Mouse (Mus musculus) heart, adult 2 months (tissue): Measurements from ENCODE around the gene Slc38a1. TPM values are rescaled to one million over a fixed set of nuclear protein-coding genes. Genes with fewer than 3 reads are reported as not detected.

Experiments used
- DNase-seq, 2 experiments: peaks; one replicate each; pipeline ENCODE4 v3.0.0; 2021
- H3K27ac ChIP-seq: fragments of 200-600 bp; 2 replicates; pipeline ENCODE4 v1.8.1; 2022
- H3K27me3 ChIP-seq: fragments of 200-500 bp; 2 replicates; pipeline ENCODE4 v1.6.1; 2012; ENCODE audit warnings: mild to moderate bottlenecking, low read length, inconsistent platforms, mixed read lengths; ENCODE audit not compliant: control insufficient read depth, insufficient read depth
- H3K36me3 ChIP-seq: fragments of 200-500 bp; 2 replicates; pipeline ENCODE4 v1.6.1; 2012; ENCODE audit warnings: low read length, inconsistent platforms; ENCODE audit not compliant: control insufficient read depth, insufficient read depth
- H3K4me1 ChIP-seq: fragments of 200-500 bp; 2 replicates; pipeline ENCODE4 v1.6.1; 2011; ENCODE audit warnings: low read length; ENCODE audit not compliant: control insufficient read depth, insufficient read depth
- H3K4me3 ChIP-seq: fragments of 200-600 bp; 2 replicates; pipeline ENCODE4 v1.8.1; 2022
- H3K79me2 ChIP-seq: fragments of 200-500 bp; replicated peaks from 2 replicates; pipeline ENCODE4 v1.6.1; 2012; ENCODE audit warnings: mild to moderate bottlenecking, inconsistent platforms, low read length, moderate library complexity, mixed read lengths; ENCODE audit not compliant: control insufficient read depth, insufficient read depth
- H3K9ac ChIP-seq: fragments of 200-500 bp; 2 replicates; pipeline ENCODE4 v1.6.1; 2012; ENCODE audit warnings: low read depth, mild to moderate bottlenecking, control low read depth, inconsistent platforms, low read length, mixed read lengths
- CTCF ChIP-seq: fragments of 200-600 bp; IDR thresholded peaks from 2 replicates; pipeline ENCODE4 v1.8.1; 2022; ENCODE audit warnings: antibody characterized with exemption, mild to moderate bottlenecking, moderate library complexity
- EP300 ChIP-seq: fragments of 200-500 bp; IDR thresholded peaks from 2 replicates; pipeline ENCODE4 v1.6.1; 2011; ENCODE audit warnings: low read depth, low read length, control low read depth; ENCODE audit not compliant: insufficient read depth
- POLR2A ChIP-seq: fragments of 200-500 bp; IDR thresholded peaks from 2 replicates; pipeline ENCODE4 v1.6.1; 2011; ENCODE audit warnings: mild to moderate bottlenecking, low read depth, low read length, control low read depth; ENCODE audit not compliant: insufficient read depth
- WGBS: fragments of 180-500 bp; shearing (Covaris S2); methylation state at CpG from one replicate; pipeline ENCODE4 v1.1.7; 2018; 5-methylcytosine and 5-hydroxymethylcytosine counted together
- intact Hi-C: fragments of 180-260 bp; cut with DNase I; formaldehyde crosslinking; loops from one replicate; pipeline ENCODE4 v1.15.1; 2025
- polyA plus RNA-seq: library from polyadenylated mRNA; depleted of rRNA; stranded (reverse); fragments of >200 nt; gene quantifications from 2 replicates; pipeline ENCODE4 v1.2.3, GENCODE M21; 2012
- total RNA-seq, 2 experiments: library from RNA; stranded (reverse); gene quantifications; 2 replicates each; pipeline ENCODE4 v1.2.3; 2021

Slc38a1 gene
- total and polyA plus RNA-seq, 3 experiments, result 11.8 to 12.8 (median 12.7) TPM

GRCm38 (mm10) chr15:96576998-96577397 is 65.7 kb downstream of the Slc38a1 start:
- intact Hi-C loops, result no loop called here
- Histone ChIP-seq H3K27me3 (no peaks in the 10 kb centered on the region), H3K9ac (no peak overlapping the region), H3K79me2 (no peaks in the 10 kb centered on the region), H3K4me1 (no peaks in the 10 kb centered on the region), H3K36me3 (no peaks in the 10 kb centered on the region), H3K4me3 (no peak overlapping the region), H3K27ac (no peak overlapping the region)
- TF ChIP-seq POLR2A, result no peak
- no peak for DNase-seq
- WGBS, result 97% methylated on average over 5 of the region's 5 CpGs

- TF ChIP-seq POLR2A (no peak), EP300 (no peak), CTCF (no peak)
- intact Hi-C loops, result loop anchor here (5.0 kb wide), 1 partner anchor 73 kb away; the partner anchor contains the start of gene Slc38a1
- peaks cover 4% of the 10 kb centered on the region for H3K4me1 ChIP-seq
- no peaks in the 10 kb centered on the region for H3K27me3 ChIP-seq
- H3K79me2 ChIP-seq, result no peaks in the 10 kb centered on the region
- DNase-seq, result no peak
- no peak overlapping the region; the same call in 1 of the 2 replicates for H3K27ac ChIP-seq
- H3K36me3 ChIP-seq, result no peaks in the 10 kb centered on the region; the same call in 1 of the 2 replicates
- 53% methylated on average over 2 of the region's 2 CpGs for WGBS
- H3K4me3 ChIP-seq, result no peak overlapping the region
- no peak overlapping the region for H3K9ac ChIP-seq
Measured at GRCm38 (mm10) chr15:96568983-96569363, 73.7 kb downstream of the Slc38a1 start.

- Histone ChIP-seq H3K9ac (no peak overlapping the region), H3K4me1 (peaks cover 4% of the 10 kb centered on the region), H3K79me2 (no peaks in the 10 kb centered on the region), H3K36me3 (no peaks in the 10 kb centered on the region; the same call in 1 of the 2 replicates), H3K27ac (peak overlapping the region; percentile 40), H3K27me3 (no peaks in the 10 kb centered on the region), H3K4me3 (no peak overlapping the region)
- intact Hi-C loops, result loop anchor here (5.0 kb wide), 1 partner anchor 74 kb away; the partner anchor contains the start of gene Slc38a1
- TF ChIP-seq POLR2A (no peak), EP300 (no peak), CTCF (no peak)
- 39% methylated on average over 13 of the region's 13 CpGs for WGBS
- peak; percentile 38 to 50 for DNase-seq
Measured at GRCm38 (mm10) chr15:96568271-96568982, 74.3 kb downstream of the Slc38a1 start.

GRCm38 (mm10) chr15:96566850-96567271 is 75.9 kb downstream of the Slc38a1 start:
- intact Hi-C loops, result loop anchor here (5.0 kb wide), 1 partner anchor 75 kb away; the partner anchor contains the start of gene Slc38a1
- no peaks in the 10 kb centered on the region; the same call in 1 of the 2 replicates for H3K36me3 ChIP-seq
- peaks cover 4% of the 10 kb centered on the region for H3K4me1 ChIP-seq
- no peaks in the 10 kb centered on the region for H3K79me2 ChIP-seq
- H3K27me3 ChIP-seq, result no peaks in the 10 kb centered on the region
- H3K9ac ChIP-seq, result no peak overlapping the region
- no peak overlapping the region for H3K27ac ChIP-seq
- peak overlapping the region; percentile 24 for H3K4me3 ChIP-seq
- TF ChIP-seq CTCF (peak; percentile 43), POLR2A (no peak), EP300 (no peak)
- peak; percentile 56 to 61 for DNase-seq
- WGBS, result 24% methylated on average over 14 of the region's 14 CpGs

- intact Hi-C loops, result no loop called here
- Histone ChIP-seq H3K4me1 (peaks cover 4% of the 10 kb centered on the region), H3K27me3 (no peaks in the 10 kb centered on the region), H3K9ac (no peak overlapping the region), H3K36me3 (no peaks in the 10 kb centered on the region), H3K4me3 (no peak overlapping the region), H3K79me2 (no peaks in the 10 kb centered on the region), H3K27ac (no peak overlapping the region)
- TF ChIP-seq EP300, result no peak
- no peak for TF ChIP-seq CTCF
- TF ChIP-seq POLR2A, result no peak
- peak in 1 of 2 experiments; percentile 14 for DNase-seq
- WGBS, result 54% methylated on average over 1 of the region's 1 CpGs
Measured at GRCm38 (mm10) chr15:96563852-96564251, 78.9 kb downstream of the Slc38a1 start.

- Histone ChIP-seq H3K4me1 (no peaks in the 10 kb centered on the region), H3K9ac (no peak overlapping the region), H3K79me2 (no peaks in the 10 kb centered on the region), H3K36me3 (no peaks in the 10 kb centered on the region), H3K4me3 (no peak overlapping the region), H3K27me3 (no peaks in the 10 kb centered on the region), H3K27ac (no peak overlapping the region)
- WGBS, result 91% methylated on average over 5 of the region's 5 CpGs
- TF ChIP-seq EP300 (no peak), POLR2A (no peak), CTCF (no peak)
- intact Hi-C loops, result no loop called here
- peak in 1 of 2 experiments; percentile 5 for DNase-seq
Measured at GRCm38 (mm10) chr15:96562521-96562920, 80.2 kb downstream of the Slc38a1 start.
